Mouse (Mus musculus): ENCODE data around the gene Bpifa2. TPM values are rescaled to one million over a fixed set of nuclear protein-coding genes. Genes with fewer than 3 reads are reported as not detected.
"Not testable (repeated sequence)": the region's sequence is repeated elsewhere in the genome, so short reads cannot be mapped to it uniquely, and the experiment has no call there.

Bpifa2 gene
- not detected for total RNA-seq (2021)
- long read RNA-seq = 0 reads

DNA sequence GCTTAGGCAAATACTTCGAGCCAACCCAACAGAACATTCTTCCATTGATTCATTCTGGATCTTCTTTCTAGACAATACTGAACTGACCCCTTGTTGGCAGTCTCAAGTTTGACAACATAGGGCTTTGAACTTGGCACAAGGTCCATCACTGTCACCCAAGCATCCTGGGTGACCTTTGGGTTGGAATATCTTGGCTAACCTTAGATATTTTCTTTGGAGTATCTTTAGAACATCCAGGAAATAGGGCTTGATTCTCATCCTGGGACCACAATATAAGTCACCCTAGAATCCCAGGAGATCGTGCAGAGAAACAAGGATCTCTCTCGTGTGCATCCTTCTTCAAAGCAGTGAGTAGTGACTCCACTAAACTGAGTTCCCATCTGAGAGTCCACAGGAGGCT lies at the start of gene Bpifa2:
Gene Bpifa2, plus strand, starts transcription at position 301 of the 400 bp plus-strand sequence.
- no peak for DNase-seq (ENCODE audit: low spot score in 2 of 2)

GRCm38 (mm10) chr2:153962821-153963331 lies 45.2 kb upstream of the Bpifa2 start:
- DNase-seq (ENCODE audit: low spot score in 2 of 2) = no peak

DNA sequence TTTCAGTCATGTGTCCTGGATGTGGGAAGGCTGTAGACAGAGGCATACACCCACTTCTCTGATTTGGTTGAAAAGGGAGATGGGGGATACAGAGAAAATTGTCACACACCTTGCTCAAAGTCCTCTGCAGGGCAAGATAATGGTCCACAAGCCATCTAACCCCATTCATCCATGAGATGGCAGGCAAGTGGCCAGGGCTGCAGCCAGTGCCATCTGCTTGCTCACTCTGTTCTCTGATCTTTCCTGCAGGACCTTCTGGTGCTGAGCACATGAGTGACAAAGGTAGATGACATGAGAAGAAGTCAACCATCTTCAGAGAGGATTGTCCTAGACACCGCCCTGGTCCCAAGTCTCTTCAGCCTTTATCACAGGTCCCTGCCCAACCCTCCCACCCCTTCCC lies 44.7 kb upstream of the Bpifa2 start:
- no peak for DNase-seq (ENCODE audit: low spot score in 2 of 2)

DNA sequence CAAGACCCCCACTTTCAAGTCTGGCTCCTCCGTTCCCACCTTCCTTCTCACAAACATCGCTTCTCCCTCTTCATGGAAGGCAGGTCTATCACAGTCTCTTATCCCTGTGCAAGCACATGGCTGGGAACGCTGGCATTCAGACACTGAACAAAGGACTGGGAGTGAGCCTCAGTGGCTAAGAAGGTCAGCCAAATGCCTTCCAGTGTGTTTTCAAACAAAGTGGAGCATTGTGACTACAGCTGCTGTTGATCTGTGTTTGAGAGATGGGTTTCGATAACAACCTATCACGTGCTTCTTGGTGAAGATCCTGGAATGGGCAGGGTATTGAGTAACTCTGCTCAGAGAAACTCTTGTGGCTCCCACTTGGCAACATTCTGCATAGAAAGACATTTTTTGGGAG lies 37.8 kb upstream of the Bpifa2 start:
- no peak for DNase-seq (ENCODE audit: low spot score in 2 of 2)

- no peak for DNase-seq (ENCODE audit: low spot score in 2 of 2)
Observed at GRCm38 (mm10) chr2:153974582-153974981, 33.5 kb upstream of the Bpifa2 start, which contains the start of gene Bpifa6. Gene Bpifa6 (plus strand): TSS chr2:153974945.

DNA sequence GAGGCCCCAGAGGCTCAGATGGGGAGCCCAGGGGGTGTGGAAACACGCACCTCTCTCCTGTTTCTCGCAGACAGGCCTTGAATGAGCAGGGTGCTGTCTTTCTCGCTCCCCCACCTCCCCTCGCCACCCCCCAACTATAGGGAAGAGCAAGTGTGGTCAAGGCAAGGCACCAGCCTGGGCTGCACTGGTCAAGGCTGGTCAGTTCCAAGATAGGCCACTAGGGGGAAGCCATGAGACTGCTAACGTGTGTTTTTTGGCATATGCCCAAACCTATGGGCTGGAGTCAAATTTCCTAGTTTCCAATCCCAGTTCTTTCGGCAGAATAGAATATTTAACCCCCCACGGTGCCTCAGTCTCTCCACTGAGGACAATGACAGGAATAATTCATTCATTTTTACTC lies 12.3 kb upstream of the Bpifa2 start:
- DNase-seq (ENCODE audit: low spot score in 2 of 2) = peak; percentile 74 to 78

DNA sequence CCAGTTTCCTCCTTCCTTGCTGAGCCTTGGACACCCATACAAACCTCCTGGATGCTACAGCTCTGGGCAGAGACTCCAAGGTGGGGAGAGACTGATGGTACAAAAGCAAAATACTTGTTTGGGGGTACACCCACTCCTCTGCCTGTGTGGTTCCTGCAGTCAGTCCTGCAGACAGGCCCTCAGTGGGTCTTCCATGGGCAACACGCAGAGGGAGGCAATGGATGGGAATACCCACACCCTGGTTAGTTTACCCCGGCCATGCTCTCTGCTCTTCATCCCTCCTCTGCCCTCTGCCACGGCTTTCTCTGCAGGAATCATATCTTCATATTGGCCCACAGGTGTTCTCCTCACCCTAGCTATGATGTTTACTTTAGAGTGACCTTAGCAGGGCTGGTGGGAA lies 7.6 kb upstream of the Bpifa2 start:
- no peak for DNase-seq (ENCODE audit: low spot score in 2 of 2)

DNA sequence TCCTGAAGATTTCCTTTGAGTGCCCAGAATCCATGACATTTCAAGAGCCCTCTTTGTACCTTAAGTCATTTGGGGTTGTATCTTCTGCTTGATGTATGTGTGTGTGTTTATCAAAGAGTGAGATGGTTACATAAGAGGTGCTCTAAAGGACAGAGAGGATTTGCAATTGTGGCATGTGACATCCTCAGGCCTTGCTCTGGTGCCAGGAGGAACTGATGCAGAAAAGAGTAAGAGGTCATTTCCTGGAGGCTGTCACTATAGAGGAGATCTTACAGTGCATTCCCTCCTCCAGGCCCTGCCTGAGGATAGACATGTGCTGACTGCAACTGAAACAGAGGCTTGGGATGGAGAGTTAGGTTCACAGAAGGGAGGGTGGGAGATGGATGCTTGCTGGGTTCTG lies 7.0 kb upstream of the Bpifa2 start:
- DNase-seq (ENCODE audit: low spot score in 2 of 2) = no peak

- DNase-seq (ENCODE audit: low spot score in 2 of 2) = no peak
Observed at GRCm38 (mm10) chr2:154004456-154004855, 3.6 kb upstream of the Bpifa2 start.

DNA sequence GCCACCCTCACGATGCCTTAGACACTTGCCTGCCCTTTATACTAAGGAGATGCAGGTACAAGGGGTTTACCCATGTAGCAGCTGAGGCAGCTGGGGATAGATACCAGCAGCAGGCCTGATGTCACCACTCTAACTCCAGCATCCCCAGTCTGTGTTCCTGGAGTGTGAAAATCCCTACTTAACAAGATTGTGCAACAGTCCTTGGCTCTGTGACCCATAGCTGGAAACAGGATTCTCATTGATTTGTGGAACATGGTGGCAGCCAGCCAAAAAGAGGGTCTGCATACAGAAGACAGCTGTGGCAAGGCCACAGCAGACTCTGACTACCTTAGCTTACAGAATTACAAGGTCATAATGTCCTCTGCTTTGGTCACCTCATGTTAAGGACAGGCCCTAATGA lies 3.0 kb upstream of the Bpifa2 start:
- DNase-seq (ENCODE audit: low spot score in 2 of 2) = no peak

- no peak for DNase-seq (ENCODE audit: low spot score in 2 of 2)
Observed at GRCm38 (mm10) chr2:154005734-154006133, 2.3 kb upstream of the Bpifa2 start.

- no peak for DNase-seq (ENCODE audit: low spot score in 2 of 2)
Observed at GRCm38 (mm10) chr2:154006331-154006730, 1.7 kb upstream of the Bpifa2 start.

DNA sequence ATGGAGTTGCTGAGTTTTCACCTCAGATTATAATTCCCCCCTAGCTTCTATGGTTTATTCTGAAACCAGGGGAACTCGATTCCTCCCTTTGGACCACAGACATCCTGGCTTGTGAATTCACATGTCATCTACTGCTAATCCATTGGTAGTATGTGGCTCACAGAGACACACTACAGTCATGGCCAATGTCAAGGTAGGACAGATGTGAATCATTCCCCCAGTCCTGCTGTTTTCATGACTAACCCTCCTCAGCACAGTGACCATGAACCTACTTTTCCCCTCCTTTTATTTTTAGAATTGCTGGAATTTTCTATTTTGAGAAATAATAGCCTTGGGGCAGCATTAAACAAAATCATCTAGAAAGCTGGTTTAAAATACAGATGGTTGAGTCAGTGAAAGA lies 684 bp upstream of the Bpifa2 start:
- DNase-seq (ENCODE audit: low spot score in 2 of 2) = no peak

GRCm38 (mm10) chr2:154017990-154018389 lies 9.9 kb downstream of the Bpifa2 start:
- no peak for DNase-seq (ENCODE audit: low spot score in 2 of 2)

- not testable (repeated sequence) for DNase-seq (ENCODE audit: low spot score in 2 of 2)
Observed at GRCm38 (mm10) chr2:154024676-154025075, 16.6 kb downstream of the Bpifa2 start.

- DNase-seq (ENCODE audit: low spot score in 2 of 2) = peak; percentile 11 to 40
Observed at GRCm38 (mm10) chr2:154038932-154039331, 30.9 kb downstream of the Bpifa2 start.

- DNase-seq (ENCODE audit: low spot score in 2 of 2) = no peak
Observed at GRCm38 (mm10) chr2:154044743-154045142, 36.7 kb downstream of the Bpifa2 start.

DNA sequence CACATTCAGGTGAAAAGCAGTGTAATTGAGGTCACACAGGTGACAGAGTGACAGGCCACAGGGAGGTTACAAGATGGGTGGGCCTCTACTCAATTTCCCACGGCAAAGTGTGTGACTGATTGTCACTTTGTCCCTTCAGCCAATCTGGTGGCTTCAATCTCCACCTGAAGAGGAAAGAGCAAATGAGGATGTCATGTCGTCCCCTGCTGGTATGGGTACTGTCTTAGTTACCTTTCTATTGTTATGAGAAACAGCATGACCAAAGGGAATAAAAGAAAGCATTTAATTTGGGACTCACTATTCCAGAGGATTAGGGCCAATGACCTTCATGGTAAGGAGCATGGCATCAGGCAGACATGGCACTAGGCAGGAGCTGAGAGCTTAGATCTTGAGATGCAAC lies 50.6 kb downstream of the Bpifa2 start:
- DNase-seq (ENCODE audit: low spot score in 2 of 2) = no peak

Other genes starting within 250 kb of the Bpifa2 start
- under 1 TPM; 0.47 to 0.69 TPM for gene Efcab8, start 228.3 kb upstream of the Bpifa2 start, total RNA-seq (2021)
- gene Sun5, start 137.2 kb upstream of the Bpifa2 start, total RNA-seq (2021) = not detected
- not detected for gene Bpifb2, start 133.2 kb upstream of the Bpifa2 start, total RNA-seq (2021)
- gene Bpifb6, start 107.9 kb upstream of the Bpifa2 start, total RNA-seq (2021) = not detected
- not detected for gene Bpifb3, start 90.0 kb upstream of the Bpifa2 start, total RNA-seq (2021)
- gene Bpifb4, start 70.1 kb upstream of the Bpifa2 start, total RNA-seq (2021) = not detected
- not detected for gene Bpifa6, start 33.3 kb upstream of the Bpifa2 start, total RNA-seq (2021)
- gene Bpifa3, start 122.1 kb downstream of the Bpifa2 start, total RNA-seq (2021) = not detected
- not detected for gene Bpifa1, start 134.6 kb downstream of the Bpifa2 start, total RNA-seq (2021)
- gene Bpifa5, start 154.3 kb downstream of the Bpifa2 start, total RNA-seq (2021) = not detected
- under 1 TPM; 0.30 to 0.54 TPM for gene Bpifb1, start 182.6 kb downstream of the Bpifa2 start, total RNA-seq (2021)
- under 1 TPM in 1 of 2 experiments, not detected in 1; 0.21 TPM for gene Bpifb5, start 215.5 kb downstream of the Bpifa2 start, total RNA-seq (2021)
- gene Bpifb9a, start 249.6 kb downstream of the Bpifa2 start, total RNA-seq (2021) = not detected